Mouse (Mus musculus) bone marrow macrophage, adult 2 months (primary cell): ENCODE data around the gene Fbxl13. TPM values are rescaled to one million over a fixed set of nuclear protein-coding genes. Genes with fewer than 3 reads are reported as not detected.

Source experiments
- H3K27ac ChIP-seq: 2 replicates; pipeline ENCODE4 v1.5.1; 2012; ENCODE audit warnings: low read depth, low read length; ENCODE audit not compliant: insufficient read depth
- H3K4me1 ChIP-seq: 2 replicates; pipeline ENCODE4 v1.6.1; 2012; ENCODE audit warnings: low read length; ENCODE audit not compliant: control insufficient read depth, insufficient read depth
- H3K4me3 ChIP-seq: 2 replicates; pipeline ENCODE4 v1.5.1; 2012; ENCODE audit warnings: mild to moderate bottlenecking, low read length, moderate library complexity; ENCODE audit not compliant: insufficient read depth
- CTCF ChIP-seq: IDR thresholded peaks from 2 replicates; pipeline ENCODE4 v1.5.1; 2012; ENCODE audit warnings: low read depth, mild to moderate bottlenecking, low read length, moderate library complexity
- POLR2A ChIP-seq: IDR thresholded peaks from 2 replicates; pipeline ENCODE4 v1.6.1; 2012; ENCODE audit warnings: mild to moderate bottlenecking, low read depth, low read length, borderline replicate concordance
- polyA plus RNA-seq: library from polyadenylated mRNA; stranded (reverse); fragments of >200 nt; gene quantifications from 2 replicates; pipeline ENCODE4 v1.2.4, GENCODE M21; 2012; ENCODE audit not compliant: missing spikeins, insufficient read depth, insufficient read length

Gene Fbxl13
- polyA plus RNA-seq, result not detected in 2 replicates

- Histone ChIP-seq H3K4me3 (peak within 1 kb of the TSS; percentile 81), H3K4me1 (peaks cover 6% of the 10 kb centered on the region), H3K27ac (peak within 1 kb of the TSS; percentile 55)
- no peak for TF ChIP-seq CTCF
- TF ChIP-seq POLR2A, result no peak
These were observed at the start of gene Fbxl13, which contains the start of gene Armc10 for GRCm38 (mm10) chr5:21645439-21646132. TSS of gene Fbxl13 (minus strand) at chr5:21645634. TSS of gene Armc10 (plus strand) at chr5:21645813.

- TF ChIP-seq CTCF (no peak), POLR2A (no peak)
- H3K27ac ChIP-seq, result no peak overlapping the region
- no peak overlapping the region for H3K4me3 ChIP-seq
- H3K4me1 ChIP-seq, result peaks cover 8% of the 10 kb centered on the region
These were observed 49.5 kb upstream of the Fbxl13 start for GRCm38 (mm10) chr5:21694854-21695490.

- Histone ChIP-seq H3K4me3 (no peak overlapping the region), H3K27ac (no peak overlapping the region), H3K4me1 (peaks cover 8% of the 10 kb centered on the region)
- TF ChIP-seq POLR2A, result no peak
- TF ChIP-seq CTCF, result no peak
These were observed 48.0 kb upstream of the Fbxl13 start for GRCm38 (mm10) chr5:21693372-21693870.

GRCm38 (mm10) chr5:21692230-21692629 lies 46.8 kb upstream of the Fbxl13 start:
- H3K27ac ChIP-seq, result 0 out of 2 replicates have a peak overlapping the region, but pooled peaks have one; percentile 23
- no peak overlapping the region for H3K4me3 ChIP-seq
- TF ChIP-seq POLR2A, result no peak
- TF ChIP-seq CTCF, result no peak
- peaks cover 8% of the 10 kb centered on the region for H3K4me1 ChIP-seq

GRCm38 (mm10) chr5:21687042-21687441 lies 41.6 kb upstream of the Fbxl13 start:
- Histone ChIP-seq H3K4me1 (peaks cover 11% of the 10 kb centered on the region), H3K4me3 (no peak overlapping the region), H3K27ac (no peak overlapping the region)
- TF ChIP-seq CTCF (no peak), POLR2A (no peak)

- TF ChIP-seq POLR2A, result no peak
- no peak for TF ChIP-seq CTCF
- no peak overlapping the region for H3K27ac ChIP-seq
These were observed 39.6 kb upstream of the Fbxl13 start for GRCm38 (mm10) chr5:21685001-21685400.

GRCm38 (mm10) chr5:21683811-21684210 lies 38.4 kb upstream of the Fbxl13 start:
- Histone ChIP-seq H3K27ac (no peak overlapping the region), H3K4me3 (no peak overlapping the region), H3K4me1 (peaks cover 24% of the 10 kb centered on the region)
- TF ChIP-seq POLR2A, result no peak
- no peak for TF ChIP-seq CTCF

More at GRCm38 (mm10) chr5:21685001-21685400, 39.6 kb upstream of the Fbxl13 start:
- peaks cover 19% of the 10 kb centered on the region for H3K4me1 ChIP-seq
- no peak overlapping the region for H3K4me3 ChIP-seq

GRCm38 (mm10) chr5:21680940-21681339 lies 35.5 kb upstream of the Fbxl13 start:
- Histone ChIP-seq H3K4me1 (peaks cover 21% of the 10 kb centered on the region), H3K4me3 (no peak overlapping the region), H3K27ac (peak overlapping the region; percentile 11; the same call in 1 of the 2 replicates)
- no peak for TF ChIP-seq POLR2A
- TF ChIP-seq CTCF, result no peak

GRCm38 (mm10) chr5:21680029-21680428 lies 34.6 kb upstream of the Fbxl13 start:
- H3K4me3 ChIP-seq, result no peak overlapping the region
- H3K27ac ChIP-seq, result no peak overlapping the region
- H3K4me1 ChIP-seq, result peaks cover 21% of the 10 kb centered on the region
- no peak for TF ChIP-seq POLR2A
- no peak for TF ChIP-seq CTCF

GRCm38 (mm10) chr5:21678363-21678762 lies 32.9 kb upstream of the Fbxl13 start:
- no peak for TF ChIP-seq CTCF
- TF ChIP-seq POLR2A, result no peak
- no peak overlapping the region for H3K4me3 ChIP-seq
- peaks cover 21% of the 10 kb centered on the region for H3K4me1 ChIP-seq
- no peak overlapping the region for H3K27ac ChIP-seq

- TF ChIP-seq POLR2A, result no peak
- no peak for TF ChIP-seq CTCF
- Histone ChIP-seq H3K4me3 (no peak overlapping the region), H3K27ac (no peak overlapping the region), H3K4me1 (peaks cover 21% of the 10 kb centered on the region)
These were observed 32.5 kb upstream of the Fbxl13 start for GRCm38 (mm10) chr5:21677939-21678338.
